Mouse (Mus musculus): ENCODE data around the gene Gins2.

DNA sequence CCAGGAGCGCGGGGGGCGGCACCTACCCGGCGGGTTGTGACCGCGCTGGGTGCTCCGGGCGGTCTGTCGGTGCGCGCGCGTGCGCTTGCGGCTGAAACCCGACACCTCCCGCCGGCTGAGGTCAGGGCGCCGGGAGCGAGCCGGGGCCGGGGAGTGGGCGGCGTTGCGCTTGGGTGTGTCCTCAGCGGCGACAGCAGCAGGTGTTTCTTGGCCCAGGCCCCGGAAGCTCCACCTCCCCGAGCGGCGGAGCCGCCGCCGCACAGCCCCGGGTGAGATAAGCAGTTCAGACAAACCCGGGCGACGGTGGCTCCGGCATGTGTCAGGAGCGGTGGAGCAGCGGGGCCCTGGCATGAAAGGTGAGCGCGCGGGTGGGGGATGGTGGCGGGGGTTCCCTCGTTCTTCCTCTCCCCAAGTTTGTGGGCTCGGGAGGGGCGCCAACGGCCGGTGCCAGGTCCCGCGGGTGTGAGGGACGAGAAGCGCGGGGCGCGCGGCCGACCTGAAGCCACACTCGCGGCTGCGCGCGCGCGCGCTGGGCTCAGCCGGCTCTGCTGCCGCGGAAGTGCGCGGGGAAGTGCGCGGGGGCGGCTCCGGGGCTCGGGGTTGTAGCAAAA lies 51.8 kb downstream of the Gins2 start:
- TF ChIP-seq ZNF384 (IDR thresholded peaks at IDR 0.05; ENCODE audit: low read depth, low read length) (no peak), ZC3H11A (IDR thresholded peaks at IDR 0.05; ENCODE audit: borderline replicate concordance, low read depth, low read length) (no peak), CHD2 (IDR thresholded peaks at IDR 0.05; ENCODE audit: low read depth, low read length) (no peak), MAFK (IDR thresholded peaks at IDR 0.05; ENCODE audit: insufficient read depth, low read depth, low read length) (no peak)

Data from ES-E14 (cell line).